Mouse (Mus musculus) embryonic facial prominence, embryonic 12.5 days (tissue): ENCODE data around the gene Itgb8. TPM values are rescaled to one million over a fixed set of nuclear protein-coding genes. Genes with fewer than 3 reads are reported as not detected.

Experiments
- ATAC-seq: fragments of 200-750 bp; cut with Nextera tagmentation; 2 replicates; pipeline ENCODE4 v1.8.0; 2017; ENCODE audit not compliant: insufficient number of reproducible peaks, insufficient read depth, low FRiP score, low TSS enrichment
- H3K27ac ChIP-seq: fragments of 300-500 bp; sonication (generic); 2 replicates; pipeline ENCODE4 v1.5.1; 2016; ENCODE audit warnings: mild to moderate bottlenecking
- H3K27me3 ChIP-seq: fragments of 300-500 bp; sonication (generic); 2 replicates; pipeline ENCODE4 v1.6.1; 2016; ENCODE audit warnings: mild to moderate bottlenecking, moderate library complexity
- H3K36me3 ChIP-seq: fragments of 300-500 bp; sonication (generic); 2 replicates; pipeline ENCODE4 v1.6.1; 2016; ENCODE audit warnings: mild to moderate bottlenecking
- H3K4me1 ChIP-seq: fragments of 300-500 bp; sonication (generic); 2 replicates; pipeline ENCODE4 v1.6.1; 2016
- H3K4me2 ChIP-seq: fragments of 300-500 bp; sonication (generic); replicated peaks from 2 replicates; pipeline ENCODE4 v1.6.1; 2016; ENCODE audit warnings: mild to moderate bottlenecking, moderate library complexity
- H3K4me3 ChIP-seq: fragments of 300-500 bp; sonication (generic); 2 replicates; pipeline ENCODE4 v1.5.1; 2016; ENCODE audit warnings: mild to moderate bottlenecking
- H3K9ac ChIP-seq: fragments of 300-500 bp; sonication (generic); 2 replicates; pipeline ENCODE4 v1.6.1; 2016; ENCODE audit warnings: mild to moderate bottlenecking, moderate library complexity
- H3K9me3 ChIP-seq: fragments of 300-500 bp; sonication (generic); 2 replicates; pipeline ENCODE4 v1.6.1; 2016; ENCODE audit warnings: mild to moderate bottlenecking, moderate library complexity
- WGBS: fragments of 180-500 bp; shearing (Covaris S2); methylation state at CpG from one replicate; pipeline ENCODE4 v1.1.7; 2016; 5-methylcytosine and 5-hydroxymethylcytosine counted together
- polyA plus RNA-seq: library from polyadenylated mRNA; unstranded; fragments of >200 nt; fragmentation: Nextera tagmentation; extraction: Ambion mirVana; gene quantifications from 2 replicates; pipeline ENCODE4 v1.2.1, GENCODE M21; 2016

The Itgb8 gene
- polyA plus RNA-seq, 1 experiment from 2014 or later, result 6.4 TPM

GRCm38 (mm10) chr12:119113522-119114135, 125.0 kb downstream of the Itgb8 start:
- no peaks in the 10 kb centered on the region for H3K9me3 ChIP-seq
- ATAC-seq, result no peak
- 67% methylated on average over 6 of the region's 6 CpGs for WGBS

GRCm38 (mm10) chr12:119110091-119110490, 128.5 kb downstream of the Itgb8 start:
- Histone ChIP-seq H3K4me3 (no peak overlapping the region), H3K27me3 (no peaks in the 10 kb centered on the region), H3K4me1 (no peaks in the 10 kb centered on the region), H3K27ac (no peak overlapping the region), H3K4me2 (no peak overlapping the region), H3K9ac (no peak overlapping the region), H3K9me3 (no peaks in the 10 kb centered on the region), H3K36me3 (no peaks in the 10 kb centered on the region)
- no peak for ATAC-seq
- WGBS, result 41% methylated on average over 2 of the region's 2 CpGs

More at GRCm38 (mm10) chr12:119113522-119114135, 125.0 kb downstream of the Itgb8 start:
- Histone ChIP-seq H3K9ac (no peak overlapping the region), H3K4me2 (no peak overlapping the region), H3K27me3 (no peaks in the 10 kb centered on the region), H3K27ac (no peak overlapping the region), H3K4me3 (no peak overlapping the region), H3K4me1 (no peaks in the 10 kb centered on the region), H3K36me3 (no peaks in the 10 kb centered on the region)

Other genes starting within 250 kb of the Itgb8 start
- 0.91 and 1.1 TPM in 2 replicates for gene Macc1, start 75.5 kb upstream of the Itgb8 start, polyA plus RNA-seq